Mouse (Mus musculus): Measurements from ENCODE around the gene Nipal4. TPM values are rescaled to one million over a fixed set of nuclear protein-coding genes. Genes with fewer than 3 reads are reported as not detected.

Gene Nipal4
- total and polyA plus RNA-seq, 3 experiments, result 0.11 to 0.20 (median 0.18) TPM

DNA sequence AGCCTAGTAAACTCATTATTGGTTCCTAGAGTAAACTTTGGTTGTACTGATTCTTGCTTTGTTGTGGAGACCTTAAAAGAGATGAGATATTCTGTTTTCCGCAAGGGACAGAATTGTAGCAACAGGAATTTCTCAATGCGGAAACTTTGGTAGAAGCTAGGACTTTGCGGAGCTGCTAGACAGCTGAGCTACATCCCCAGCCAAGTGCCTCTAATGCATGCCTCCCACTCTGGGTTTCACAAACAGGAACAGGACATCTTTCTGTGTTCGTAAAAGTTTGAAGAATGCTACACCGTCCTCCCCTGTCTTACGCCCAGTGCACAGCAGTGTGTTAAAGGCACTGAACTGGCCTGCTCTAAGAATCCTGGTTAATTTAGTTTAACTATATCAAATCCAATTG is 9.8 kb upstream of the Nipal4 start:
- Histone ChIP-seq H3K9ac (ENCODE audit: low read depth, low read length) (no peak overlapping the region), H3K27me3 (ENCODE audit: control insufficient read depth, insufficient read depth, low read length) (no peaks in the 10 kb centered on the region), H3K4me3 (no peak overlapping the region), H3K36me3 (ENCODE audit: control insufficient read depth, insufficient read depth, low read length) (no peaks in the 10 kb centered on the region), H3K79me2 (replicated peaks; ENCODE audit: control insufficient read depth, insufficient read depth, low read length) (no peaks in the 10 kb centered on the region), H3K4me1 (ENCODE audit: control insufficient read depth, insufficient read depth, low read length) (no peaks in the 10 kb centered on the region), H3K27ac (no peak overlapping the region)
- 79% methylated on average over 6 of the region's 6 CpGs for WGBS
- TF ChIP-seq POLR2A (IDR thresholded peaks at IDR 0.05; ENCODE audit: insufficient read depth, low read depth, low read length), result no peak
- no peak for TF ChIP-seq CTCF (IDR thresholded peaks at IDR 0.05)
- no peak for TF ChIP-seq EP300 (IDR thresholded peaks at IDR 0.05; ENCODE audit: insufficient read depth, low read depth, low read length)
- no peak for DNase-seq
- intact Hi-C loops (cut with DNase I), result no loop called here

GRCm38 (mm10) chr11:46172128-46172527 is 5.8 kb upstream of the Nipal4 start:
- H3K27ac ChIP-seq, result no peak overlapping the region
- no peak for DNase-seq

DNA sequence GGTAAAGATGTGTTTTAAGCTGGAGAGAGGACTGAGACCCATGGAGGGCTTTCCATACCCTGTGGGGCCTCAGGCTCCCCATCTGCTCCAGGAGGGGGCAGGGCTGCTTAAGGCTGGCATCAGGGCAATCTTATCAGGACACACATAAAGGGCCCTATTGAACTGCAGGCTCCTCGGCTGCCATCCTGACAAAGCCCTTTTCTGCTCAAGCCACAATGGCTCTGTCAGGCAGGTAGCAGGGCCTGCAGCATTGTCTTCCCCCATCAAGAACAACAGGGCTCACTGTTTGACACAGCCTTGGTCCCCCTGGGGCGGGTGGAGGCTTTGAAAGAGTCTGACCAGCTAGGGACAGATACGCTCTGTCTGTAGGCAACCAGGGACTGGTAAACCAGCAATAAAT is 3.6 kb upstream of the Nipal4 start:
- intact Hi-C loops (cut with DNase I), result no loop called here
- Histone ChIP-seq H3K79me2 (replicated peaks; ENCODE audit: control insufficient read depth, insufficient read depth, low read length) (no peaks in the 10 kb centered on the region), H3K27me3 (ENCODE audit: control insufficient read depth, insufficient read depth, low read length) (peaks cover 5% of the 10 kb centered on the region), H3K36me3 (ENCODE audit: control insufficient read depth, insufficient read depth, low read length) (no peaks in the 10 kb centered on the region), H3K27ac (no peak overlapping the region), H3K9ac (ENCODE audit: low read depth, low read length) (no peak overlapping the region), H3K4me1 (ENCODE audit: control insufficient read depth, insufficient read depth, low read length) (no peaks in the 10 kb centered on the region), H3K4me3 (no peak overlapping the region)
- 75% methylated on average over 3 of the region's 3 CpGs for WGBS
- DNase-seq, result no peak
- TF ChIP-seq POLR2A (IDR thresholded peaks at IDR 0.05; ENCODE audit: insufficient read depth, low read depth, low read length) (no peak), EP300 (IDR thresholded peaks at IDR 0.05; ENCODE audit: insufficient read depth, low read depth, low read length) (no peak), CTCF (IDR thresholded peaks at IDR 0.05) (no peak)

More at GRCm38 (mm10) chr11:46172128-46172527, 5.8 kb upstream of the Nipal4 start:
- Histone ChIP-seq H3K4me1 (ENCODE audit: control insufficient read depth, insufficient read depth, low read length) (no peaks in the 10 kb centered on the region), H3K4me3 (no peak overlapping the region), H3K27me3 (ENCODE audit: control insufficient read depth, insufficient read depth, low read length) (no peaks in the 10 kb centered on the region), H3K9ac (ENCODE audit: low read depth, low read length) (no peak overlapping the region), H3K36me3 (ENCODE audit: control insufficient read depth, insufficient read depth, low read length) (no peaks in the 10 kb centered on the region), H3K79me2 (replicated peaks; ENCODE audit: control insufficient read depth, insufficient read depth, low read length) (no peaks in the 10 kb centered on the region)
- intact Hi-C loops (cut with DNase I), result no loop called here
- TF ChIP-seq POLR2A (IDR thresholded peaks at IDR 0.05; ENCODE audit: insufficient read depth, low read depth, low read length), result no peak
- no peak for TF ChIP-seq CTCF (IDR thresholded peaks at IDR 0.05)
- TF ChIP-seq EP300 (IDR thresholded peaks at IDR 0.05; ENCODE audit: insufficient read depth, low read depth, low read length), result no peak
- WGBS, result 88% methylated on average over 9 of the region's 9 CpGs

DNA sequence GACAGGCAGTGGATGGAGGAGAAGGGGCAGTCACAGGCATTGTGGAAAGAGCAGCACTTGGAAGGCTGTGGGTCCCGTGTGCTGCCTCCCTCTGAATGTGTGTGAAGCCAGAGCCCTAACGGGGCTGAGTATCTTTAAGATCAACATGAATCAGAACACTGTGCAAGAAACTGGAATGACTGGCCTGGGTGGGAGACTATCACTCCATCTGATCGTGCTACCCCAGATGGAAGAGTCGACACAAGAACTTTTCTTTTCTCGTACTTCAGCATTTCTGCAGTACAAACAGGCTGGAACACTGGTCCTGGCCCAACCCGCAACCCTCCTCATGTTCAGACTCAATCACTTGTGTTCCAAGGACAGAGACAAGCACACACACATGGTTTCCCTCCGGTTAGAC is 2.2 kb upstream of the Nipal4 start:
- WGBS, result 88% methylated on average over 7 of the region's 7 CpGs
- intact Hi-C loops (cut with DNase I), result no loop called here

DNA sequence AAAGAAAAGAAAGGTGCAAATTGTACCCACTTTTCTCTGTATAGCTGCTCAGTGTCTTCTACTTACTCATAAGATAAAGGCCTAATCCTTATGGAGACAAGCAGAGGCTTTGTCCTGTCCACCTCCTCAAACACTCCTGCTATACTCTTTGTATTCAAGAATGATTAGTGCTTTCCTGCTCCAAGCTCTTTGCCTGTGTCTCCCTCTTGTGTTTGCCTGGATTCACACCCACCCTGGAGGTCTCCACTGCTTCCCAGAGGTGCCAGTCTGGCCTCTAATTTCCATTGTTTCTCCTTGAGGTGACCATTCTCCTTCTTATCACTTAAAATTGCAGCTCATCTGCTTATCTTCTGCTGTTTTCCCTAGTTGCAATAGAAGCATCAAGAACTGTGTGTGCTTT is 8.8 kb downstream of the Nipal4 start:
- no peak for TF ChIP-seq EP300 (IDR thresholded peaks at IDR 0.05; ENCODE audit: insufficient read depth, low read depth, low read length)
- no peak for TF ChIP-seq POLR2A (IDR thresholded peaks at IDR 0.05; ENCODE audit: insufficient read depth, low read depth, low read length)
- peak; percentile 35 for TF ChIP-seq CTCF (IDR thresholded peaks at IDR 0.05)
- Histone ChIP-seq H3K27ac (no peak overlapping the region), H3K4me3 (no peak overlapping the region), H3K4me1 (ENCODE audit: control insufficient read depth, insufficient read depth, low read length) (no peaks in the 10 kb centered on the region), H3K27me3 (ENCODE audit: control insufficient read depth, insufficient read depth, low read length) (no peaks in the 10 kb centered on the region), H3K36me3 (ENCODE audit: control insufficient read depth, insufficient read depth, low read length) (no peaks in the 10 kb centered on the region), H3K79me2 (replicated peaks; ENCODE audit: control insufficient read depth, insufficient read depth, low read length) (no peaks in the 10 kb centered on the region), H3K9ac (ENCODE audit: low read depth, low read length) (no peak overlapping the region)
- intact Hi-C loops (cut with DNase I), result no loop called here
- DNase-seq, result no peak

More for the DNA sequence above, 2.2 kb upstream of the Nipal4 start:
- Histone ChIP-seq H3K9ac (ENCODE audit: low read depth, low read length) (no peak overlapping the region), H3K27me3 (ENCODE audit: control insufficient read depth, insufficient read depth, low read length) (peaks cover 5% of the 10 kb centered on the region), H3K36me3 (ENCODE audit: control insufficient read depth, insufficient read depth, low read length) (no peaks in the 10 kb centered on the region), H3K4me3 (no peak overlapping the region), H3K27ac (no peak overlapping the region), H3K4me1 (ENCODE audit: control insufficient read depth, insufficient read depth, low read length) (no peaks in the 10 kb centered on the region), H3K79me2 (replicated peaks; ENCODE audit: control insufficient read depth, insufficient read depth, low read length) (no peaks in the 10 kb centered on the region)
- no peak for DNase-seq
- TF ChIP-seq EP300 (IDR thresholded peaks at IDR 0.05; ENCODE audit: insufficient read depth, low read depth, low read length) (no peak), POLR2A (IDR thresholded peaks at IDR 0.05; ENCODE audit: insufficient read depth, low read depth, low read length) (no peak), CTCF (IDR thresholded peaks at IDR 0.05) (no peak)

GRCm38 (mm10) chr11:46156945-46157344 is 9.4 kb downstream of the Nipal4 start:
- H3K79me2 ChIP-seq (replicated peaks; ENCODE audit: control insufficient read depth, insufficient read depth, low read length), result no peaks in the 10 kb centered on the region
- no peaks in the 10 kb centered on the region for H3K36me3 ChIP-seq (ENCODE audit: control insufficient read depth, insufficient read depth, low read length)
- DNase-seq, result no peak
- TF ChIP-seq CTCF (IDR thresholded peaks at IDR 0.05) (no peak), POLR2A (IDR thresholded peaks at IDR 0.05; ENCODE audit: insufficient read depth, low read depth, low read length) (no peak), EP300 (IDR thresholded peaks at IDR 0.05; ENCODE audit: insufficient read depth, low read depth, low read length) (no peak)
- no peak overlapping the region for H3K27ac ChIP-seq
- 90% methylated on average over 8 of the region's 8 CpGs for WGBS
- intact Hi-C loops (cut with DNase I), result no loop called here
- no peak overlapping the region for H3K4me3 ChIP-seq
- H3K27me3 ChIP-seq (ENCODE audit: control insufficient read depth, insufficient read depth, low read length), result no peaks in the 10 kb centered on the region
- no peak overlapping the region for H3K9ac ChIP-seq (ENCODE audit: low read depth, low read length)
- no peaks in the 10 kb centered on the region for H3K4me1 ChIP-seq (ENCODE audit: control insufficient read depth, insufficient read depth, low read length)

Data from heart, adult 2 months (tissue).